Mouse (Mus musculus) cerebellum, adult 2 months (tissue): ENCODE measurements around the gene Hfe. TPM values are rescaled to one million over a fixed set of nuclear protein-coding genes. Genes with fewer than 3 reads are reported as not detected.

Experiments used
- DNase-seq, 2 experiments: peaks; one replicate each; pipeline ENCODE4 v3.0.0; 2021
- H3K27ac ChIP-seq: fragments of 200-500 bp; 2 replicates; pipeline ENCODE4 v1.5.1; 2012; ENCODE audit warnings: low read length, control low read depth, inconsistent platforms; ENCODE audit not compliant: insufficient read depth
- H3K27me3 ChIP-seq: fragments of 200-500 bp; 2 replicates; pipeline ENCODE4 v1.6.1; 2012; ENCODE audit warnings: inconsistent platforms, mild to moderate bottlenecking, low read length, moderate library complexity; ENCODE audit not compliant: control insufficient read depth, insufficient read depth
- H3K4me1 ChIP-seq: fragments of 200-500 bp; 2 replicates; pipeline ENCODE4 v1.6.1; 2011; ENCODE audit warnings: low read length; ENCODE audit not compliant: control insufficient read depth, insufficient read depth
- H3K4me3 ChIP-seq: fragments of 200-500 bp; replicated peaks from 2 replicates; pipeline ENCODE3; 2011; ENCODE audit warnings: mild to moderate bottlenecking, low read depth, low read length, control low read depth; ENCODE audit not compliant: insufficient read depth
- CTCF ChIP-seq: fragments of 200-500 bp; IDR thresholded peaks from 2 replicates; pipeline ENCODE4 v1.5.1; 2011; ENCODE audit warnings: low read depth, mild to moderate bottlenecking, control low read depth, low read length, moderate library complexity, borderline replicate concordance; ENCODE audit not compliant: insufficient read depth
- POLR2A ChIP-seq: fragments of 200-500 bp; IDR thresholded peaks from 2 replicates; pipeline ENCODE4 v1.6.1; 2011; ENCODE audit warnings: low read length, control low read depth, borderline replicate concordance; ENCODE audit not compliant: insufficient read depth
- WGBS: fragments of 180-500 bp; shearing (Covaris S2); methylation state at CpG from one replicate; pipeline ENCODE4 v1.1.7; 2018; 5-methylcytosine and 5-hydroxymethylcytosine counted together
- polyA plus RNA-seq: library from polyadenylated mRNA; depleted of rRNA; stranded (reverse); fragments of >200 nt; gene quantifications from 2 replicates; pipeline ENCODE4 v1.2.3, GENCODE M21; 2012; rRNA removed

Hfe gene
- polyA plus RNA-seq = 6.2 and 7.1 TPM in 2 replicates

- no peaks in the 10 kb centered on the region for H3K27me3 ChIP-seq
- H3K4me1 ChIP-seq = no peaks in the 10 kb centered on the region
- no peak within 1 kb of the TSS for H3K27ac ChIP-seq
- WGBS = 4% methylated on average over 17 of the region's 17 CpGs
- TF ChIP-seq POLR2A (no peak), CTCF (no peak)
- DNase-seq = no peak
- H3K4me3 ChIP-seq = peak within 1 kb of the TSS; percentile 89
Measured at GRCm38 (mm10) chr13:23710374-23711089, at the start of gene Hfe. TSS of gene Hfe (minus strand) at chr13:23710854.

- no peak for TF ChIP-seq CTCF
- TF ChIP-seq POLR2A = no peak
- Histone ChIP-seq H3K4me3 (no peak overlapping the region), H3K27ac (no peak overlapping the region), H3K27me3 (no peaks in the 10 kb centered on the region), H3K4me1 (no peaks in the 10 kb centered on the region; the same call in 1 of the 2 replicates)
- no peak for DNase-seq
- 74% methylated on average over 1 of the region's 1 CpGs for WGBS
Measured at GRCm38 (mm10) chr13:23759916-23760239, 49.2 kb upstream of the Hfe start.

- no peaks in the 10 kb centered on the region; the same call in 1 of the 2 replicates for H3K4me1 ChIP-seq
- no peak overlapping the region for H3K27ac ChIP-seq
- TF ChIP-seq CTCF = no peak
- TF ChIP-seq POLR2A = no peak
- no peaks in the 10 kb centered on the region for H3K27me3 ChIP-seq
- 80% methylated on average over 3 of the region's 3 CpGs for WGBS
- H3K4me3 ChIP-seq = no peak overlapping the region
- DNase-seq = no peak
Measured at GRCm38 (mm10) chr13:23759251-23759771, 48.7 kb upstream of the Hfe start.

DNA sequence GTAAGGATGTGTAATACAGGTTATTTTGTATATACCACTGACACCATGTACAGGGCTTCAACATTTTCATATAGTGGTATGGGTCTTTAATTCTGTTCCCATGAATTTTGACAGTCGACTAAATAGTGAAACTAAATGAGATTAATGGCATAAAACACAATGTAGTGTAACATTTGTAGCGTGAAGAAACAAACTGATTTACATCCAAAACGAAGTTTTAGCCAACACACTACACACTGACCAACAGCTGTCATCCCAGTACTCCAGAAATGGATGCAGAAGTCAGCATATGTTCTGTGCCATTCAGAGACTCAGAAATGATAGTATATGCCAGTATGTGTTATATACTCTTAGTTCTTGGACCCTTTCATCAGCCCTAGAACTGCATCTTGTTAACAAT, 47.3 kb upstream of the Hfe start:
- DNase-seq = no peak
- 24% methylated on average over 3 of the region's 3 CpGs for WGBS
- H3K4me3 ChIP-seq = no peak overlapping the region
- no peak overlapping the region for H3K27ac ChIP-seq
- no peaks in the 10 kb centered on the region; the same call in 1 of the 2 replicates for H3K4me1 ChIP-seq
- H3K27me3 ChIP-seq = no peaks in the 10 kb centered on the region
- TF ChIP-seq CTCF (no peak), POLR2A (no peak)

DNA sequence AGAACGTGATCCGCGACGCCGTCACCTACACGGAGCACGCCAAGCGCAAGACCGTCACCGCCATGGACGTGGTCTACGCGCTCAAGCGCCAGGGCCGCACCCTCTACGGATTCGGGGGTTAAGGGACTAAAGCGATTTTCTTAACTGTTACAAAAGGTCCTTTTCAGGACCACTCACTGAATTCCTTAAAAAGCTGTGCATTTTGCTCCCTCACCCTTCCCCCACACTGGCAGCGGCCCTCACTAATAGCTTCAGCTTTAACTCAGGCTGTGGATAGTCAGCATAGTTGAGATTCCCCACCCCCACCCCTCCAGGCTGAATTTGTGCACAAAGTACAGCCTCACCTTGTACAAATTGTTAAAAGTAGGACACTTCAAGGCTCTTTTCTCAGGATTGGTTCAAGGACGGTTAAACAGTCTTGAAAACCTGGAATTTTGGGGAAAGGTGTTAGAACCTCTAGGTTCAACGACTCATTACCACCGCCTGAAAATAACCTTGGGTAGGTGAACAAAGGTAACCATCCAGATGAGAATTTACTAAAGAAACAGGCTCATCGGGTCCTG, 46.6 kb upstream of the Hfe start:
- no peaks in the 10 kb centered on the region for H3K4me1 ChIP-seq
- no peaks in the 10 kb centered on the region for H3K27me3 ChIP-seq
- peak overlapping the region; percentile 23 for H3K4me3 ChIP-seq
- DNase-seq = peak in 1 of 2 experiments; percentile 29
- H3K27ac ChIP-seq = peak overlapping the region; percentile 42
- TF ChIP-seq POLR2A = no peak
- no peak for TF ChIP-seq CTCF
- WGBS = 3% methylated on average over 18 of the region's 23 CpGs

GRCm38 (mm10) chr13:23756790-23757189, 46.1 kb upstream of the Hfe start, which contains the start of gene Hist1h4b:
TSS of gene Hist1h4b (plus strand) at chr13:23757013.
- H3K27me3 ChIP-seq = no peaks in the 10 kb centered on the region
- H3K4me3 ChIP-seq = peak within 1 kb of the TSS; percentile 37
- WGBS = 0% methylated on average over 19 of the region's 22 CpGs
- H3K4me1 ChIP-seq = no peaks in the 10 kb centered on the region
- peak; percentile 84 to 90 for DNase-seq
- TF ChIP-seq CTCF (no peak), POLR2A (peak; percentile 77; the same call in 1 of the 2 replicates)
- H3K27ac ChIP-seq = peak within 1 kb of the TSS; percentile 42

GRCm38 (mm10) chr13:23755000-23755399, 44.3 kb upstream of the Hfe start:
- no peak for DNase-seq
- Histone ChIP-seq H3K4me1 (no peaks in the 10 kb centered on the region), H3K27ac (no peak overlapping the region), H3K27me3 (no peaks in the 10 kb centered on the region), H3K4me3 (no peak overlapping the region)
- no peak for TF ChIP-seq POLR2A
- TF ChIP-seq CTCF = no peak

GRCm38 (mm10) chr13:23753314-23754078, 42.8 kb upstream of the Hfe start:
- DNase-seq = no peak
- no peaks in the 10 kb centered on the region for H3K27me3 ChIP-seq
- no peak overlapping the region for H3K4me3 ChIP-seq
- no peak for TF ChIP-seq POLR2A
- no peak for TF ChIP-seq CTCF
- no peaks in the 10 kb centered on the region for H3K4me1 ChIP-seq
- no peak overlapping the region for H3K27ac ChIP-seq
- 65% methylated on average over 4 of the region's 4 CpGs for WGBS
